Mouse (Mus musculus): ENCODE data around the gene Hcrtr1. TPM values are rescaled to one million over a fixed set of nuclear protein-coding genes. Genes with fewer than 3 reads are reported as not detected.

Gene Hcrtr1
- total RNA-seq, 2 experiments from 2014 or later = not detected

GRCm38 (mm10) chr4:130168280-130169183 is 29.4 kb upstream of the Hcrtr1 start:
- peak; percentile 84 for DNase-seq (ENCODE audit: low spot score)
- intact Hi-C loops (cut with DNase I) = no loop called here

- intact Hi-C loops (cut with DNase I) = no loop called here
Measured at GRCm38 (mm10) chr4:130167814-130168213, 28.7 kb upstream of the Hcrtr1 start.

GRCm38 (mm10) chr4:130167321-130167720 is 28.2 kb upstream of the Hcrtr1 start:
- DNase-seq (ENCODE audit: low spot score) = no peak
- intact Hi-C loops (cut with DNase I) = no loop called here

More at GRCm38 (mm10) chr4:130167814-130168213, 28.7 kb upstream of the Hcrtr1 start:
- no peak for DNase-seq (ENCODE audit: low spot score)

GRCm38 (mm10) chr4:130166592-130166991 is 27.4 kb upstream of the Hcrtr1 start:
- no peak for DNase-seq (ENCODE audit: low spot score)
- intact Hi-C loops (cut with DNase I) = no loop called here

GRCm38 (mm10) chr4:130166061-130166460 is 26.9 kb upstream of the Hcrtr1 start:
- no peak for DNase-seq (ENCODE audit: low spot score)
- intact Hi-C loops (cut with DNase I) = no loop called here

- intact Hi-C loops (cut with DNase I) = no loop called here
- DNase-seq (ENCODE audit: low spot score) = no peak
Measured at GRCm38 (mm10) chr4:130164121-130164520, 25.0 kb upstream of the Hcrtr1 start.

GRCm38 (mm10) chr4:130163391-130163861 is 24.3 kb upstream of the Hcrtr1 start:
- DNase-seq (ENCODE audit: low spot score) = peak; percentile 68
- intact Hi-C loops (cut with DNase I) = no loop called here

GRCm38 (mm10) chr4:130161349-130161748 is 22.2 kb upstream of the Hcrtr1 start:
- DNase-seq (ENCODE audit: low spot score) = no peak
- intact Hi-C loops (cut with DNase I) = no loop called here

- intact Hi-C loops (cut with DNase I) = no loop called here
- no peak for DNase-seq (ENCODE audit: low spot score)
Measured at GRCm38 (mm10) chr4:130156812-130157371, 17.7 kb upstream of the Hcrtr1 start.

- DNase-seq (ENCODE audit: low spot score) = no peak
- intact Hi-C loops (cut with DNase I) = no loop called here
Measured at GRCm38 (mm10) chr4:130154250-130154649, 15.1 kb upstream of the Hcrtr1 start.

GRCm38 (mm10) chr4:130148405-130148804 is 9.2 kb upstream of the Hcrtr1 start:
- no peak for DNase-seq (ENCODE audit: low spot score)
- intact Hi-C loops (cut with DNase I) = no loop called here

GRCm38 (mm10) chr4:130141786-130142185 is 2.6 kb upstream of the Hcrtr1 start:
- intact Hi-C loops (cut with DNase I) = no loop called here
- no peak for DNase-seq (ENCODE audit: low spot score)

GRCm38 (mm10) chr4:130140992-130141402 is 1.8 kb upstream of the Hcrtr1 start:
- no peak for DNase-seq (ENCODE audit: low spot score)
- intact Hi-C loops (cut with DNase I) = no loop called here

- peak; percentile 49 for DNase-seq (ENCODE audit: low spot score)
Measured at GRCm38 (mm10) chr4:130138441-130139213, 532 bp downstream of the Hcrtr1 start.

GRCm38 (mm10) chr4:130133399-130133798 is 5.8 kb downstream of the Hcrtr1 start:
- intact Hi-C loops (cut with DNase I) = no loop called here
- no peak for DNase-seq (ENCODE audit: low spot score)

More at GRCm38 (mm10) chr4:130138441-130139213, 532 bp downstream of the Hcrtr1 start:
- intact Hi-C loops (cut with DNase I) = loop anchor here (1.0 to 5.0 kb wide), 2 partner anchors 51 to 109 kb away; no protein-coding TSS in a partner anchor

GRCm38 (mm10) chr4:130131448-130132105 is 7.6 kb downstream of the Hcrtr1 start:
- no peak for DNase-seq (ENCODE audit: low spot score)
- intact Hi-C loops (cut with DNase I) = no loop called here

- no peak for DNase-seq (ENCODE audit: low spot score)
- intact Hi-C loops (cut with DNase I) = no loop called here
Measured at GRCm38 (mm10) chr4:130130641-130131350, 8.4 kb downstream of the Hcrtr1 start.

GRCm38 (mm10) chr4:130130082-130130481 is 9.1 kb downstream of the Hcrtr1 start:
- no peak for DNase-seq (ENCODE audit: low spot score)
- intact Hi-C loops (cut with DNase I) = no loop called here

- no peak for DNase-seq (ENCODE audit: low spot score)
- intact Hi-C loops (cut with DNase I) = no loop called here
Measured at GRCm38 (mm10) chr4:130128907-130129306, 10.3 kb downstream of the Hcrtr1 start.
